Mouse (Mus musculus): ENCODE results near the gene Tgfbi.

Gene Tgfbi

DNA sequence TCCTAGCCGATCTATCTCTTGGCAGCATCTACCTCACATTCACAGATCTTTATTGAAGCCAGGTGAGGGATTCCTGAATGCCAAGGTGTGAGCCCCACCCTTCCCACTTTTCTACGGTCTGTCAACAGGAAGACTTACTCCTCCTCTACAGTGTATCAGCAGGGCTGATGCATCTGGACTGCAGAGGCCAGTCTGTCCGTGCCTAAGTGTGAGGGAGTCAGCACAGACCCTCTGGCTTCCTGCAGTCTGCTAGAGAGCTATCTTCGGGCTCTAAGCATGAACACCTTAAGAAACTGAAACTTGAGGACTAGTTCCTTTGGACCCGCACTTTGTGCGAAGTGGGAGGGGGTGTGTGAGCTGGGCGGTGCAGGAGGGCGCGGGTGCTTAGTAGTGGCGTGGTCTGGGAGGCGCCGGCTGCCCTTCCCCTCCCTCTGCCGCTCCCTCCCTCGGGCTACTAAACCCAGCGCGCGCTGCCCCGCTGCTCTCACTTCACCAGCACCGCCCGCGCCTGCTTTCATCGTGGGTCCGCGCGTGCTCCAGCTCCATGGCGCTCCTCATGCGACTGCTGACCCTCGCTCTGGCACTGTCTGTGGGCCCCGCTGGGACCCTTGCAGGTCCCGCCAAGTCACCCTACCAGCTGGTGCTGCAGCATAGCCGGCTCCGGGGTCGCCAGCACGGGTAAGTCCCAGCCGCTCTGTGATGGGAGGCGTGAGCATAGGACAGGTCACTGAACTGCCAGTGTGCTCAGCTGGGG, at the start of gene Tgfbi:
TSS of gene Tgfbi (plus strand) at position 421 of the 754 bp plus-strand sequence.
- DNase-seq (ENCODE audit: low spot score in 2 of 2), result peak in 1 of 2 experiments; percentile 28

DNA sequence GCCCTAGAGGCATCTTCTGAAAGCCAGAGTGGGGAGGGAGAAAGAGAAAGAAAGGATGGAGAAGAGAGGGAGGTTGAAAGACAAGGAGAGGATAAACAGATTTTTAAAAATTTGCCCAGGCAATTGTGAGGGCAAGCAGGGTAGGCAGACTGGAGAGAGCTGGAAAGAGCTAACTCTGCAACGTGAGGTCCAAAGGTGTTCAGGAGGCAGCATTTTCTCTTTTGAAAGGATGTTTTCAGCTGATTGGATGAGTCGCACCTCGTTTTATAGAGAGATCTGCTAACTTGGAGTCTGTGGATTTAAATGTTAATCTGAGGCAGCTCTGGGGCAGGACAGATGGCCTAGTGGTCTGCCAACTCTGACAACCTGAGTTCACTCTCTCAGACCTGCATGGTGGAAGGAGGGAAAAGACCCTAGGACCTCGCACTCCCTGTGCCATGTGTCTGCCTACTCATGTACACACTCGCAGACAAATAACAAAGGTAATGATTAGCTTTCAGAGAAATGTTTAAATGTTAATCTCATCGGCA, 49.4 kb upstream of the Tgfbi start:
- no peak for DNase-seq (ENCODE audit: low spot score in 2 of 2)

DNA sequence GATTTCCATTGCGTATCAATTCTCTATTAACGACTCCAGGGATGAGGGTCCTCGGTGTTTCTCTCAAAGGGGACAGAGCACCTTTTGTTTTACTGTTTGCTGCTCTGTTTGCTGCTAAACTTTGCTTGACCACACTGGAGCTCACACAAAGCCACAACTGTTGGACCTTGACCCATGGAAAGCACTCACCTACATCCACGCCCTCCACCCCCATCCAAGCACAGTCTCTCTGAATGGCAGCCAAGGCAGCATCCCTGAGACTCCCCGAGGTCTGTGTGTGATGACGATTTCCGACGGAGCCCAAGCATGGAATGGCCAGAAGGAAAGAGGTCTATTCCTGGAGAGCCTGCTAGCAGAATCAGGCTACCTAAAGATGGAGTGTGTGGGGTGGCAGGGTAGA, 48.2 kb upstream of the Tgfbi start:
- DNase-seq (ENCODE audit: low spot score in 2 of 2), result no peak

DNA sequence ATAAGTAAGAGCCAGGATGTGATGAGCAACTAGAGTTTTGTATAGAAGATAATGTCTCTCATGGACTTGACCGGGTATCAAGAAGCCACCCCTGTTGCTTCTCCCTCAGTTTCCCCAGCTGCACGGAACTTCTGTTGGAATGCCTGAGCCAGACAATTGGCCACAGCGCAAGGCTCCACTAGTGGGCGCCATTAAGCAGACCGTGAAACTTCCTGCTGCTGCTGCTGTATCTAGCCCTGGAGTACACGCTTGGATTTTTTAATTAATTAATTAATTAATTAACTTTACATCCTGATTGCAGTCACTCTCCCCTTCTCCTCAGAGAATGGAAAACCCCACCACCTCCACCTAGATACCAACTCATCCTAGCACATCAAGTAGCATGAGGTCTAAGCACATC, 46.2 kb upstream of the Tgfbi start:
- DNase-seq (ENCODE audit: low spot score in 2 of 2), result peak in 1 of 2 experiments; percentile 28

GRCm38 (mm10) chr13:56566336-56566735, 43.0 kb upstream of the Tgfbi start:
- DNase-seq (ENCODE audit: low spot score in 2 of 2), result no peak

DNA sequence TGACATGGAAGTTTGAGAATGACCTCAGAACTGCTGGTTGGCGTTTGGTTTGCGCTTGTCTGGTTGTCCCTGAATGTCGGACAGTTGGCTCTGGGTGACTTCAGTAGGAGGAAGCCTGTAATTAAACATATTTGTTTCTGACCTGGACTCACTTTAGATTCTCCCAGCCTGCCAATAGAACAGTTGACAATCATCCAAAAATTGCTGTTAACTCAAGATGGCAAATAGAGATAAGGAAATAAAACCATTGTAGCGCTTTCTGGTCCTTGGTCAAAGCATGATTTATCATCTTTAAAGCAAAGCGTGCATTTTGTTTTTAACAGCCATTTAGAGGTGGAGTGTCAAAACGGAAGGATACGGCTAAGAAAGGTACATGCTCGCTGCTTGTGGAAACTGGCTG, 37.7 kb upstream of the Tgfbi start:
- no peak for DNase-seq (ENCODE audit: low spot score in 2 of 2)

GRCm38 (mm10) chr13:56575074-56575473, 34.2 kb upstream of the Tgfbi start:
- DNase-seq (ENCODE audit: low spot score in 2 of 2), result no peak

GRCm38 (mm10) chr13:56575701-56576321, 33.5 kb upstream of the Tgfbi start:
- peak in 1 of 2 experiments; percentile 52 for DNase-seq (ENCODE audit: low spot score in 2 of 2)

DNA sequence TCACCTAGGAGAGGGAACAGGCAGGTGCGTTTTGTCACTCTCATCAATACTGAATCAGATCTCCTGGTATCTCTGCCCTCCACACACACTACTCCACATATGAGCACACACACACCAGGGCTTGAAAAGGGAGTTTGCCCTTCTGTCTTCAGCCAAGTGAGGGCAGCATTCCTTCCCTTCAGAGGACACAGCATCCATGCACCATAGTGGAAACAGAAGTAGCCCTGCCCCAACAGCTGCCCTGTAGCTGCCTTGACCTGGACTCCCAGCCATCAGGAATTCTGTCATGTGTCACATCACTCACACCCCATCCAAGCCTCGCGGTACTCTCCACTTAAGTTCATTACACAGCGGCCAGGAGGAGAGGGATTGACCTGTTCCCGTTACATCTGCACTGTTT, 31.2 kb upstream of the Tgfbi start:
- no peak for DNase-seq (ENCODE audit: low spot score in 2 of 2)

DNA sequence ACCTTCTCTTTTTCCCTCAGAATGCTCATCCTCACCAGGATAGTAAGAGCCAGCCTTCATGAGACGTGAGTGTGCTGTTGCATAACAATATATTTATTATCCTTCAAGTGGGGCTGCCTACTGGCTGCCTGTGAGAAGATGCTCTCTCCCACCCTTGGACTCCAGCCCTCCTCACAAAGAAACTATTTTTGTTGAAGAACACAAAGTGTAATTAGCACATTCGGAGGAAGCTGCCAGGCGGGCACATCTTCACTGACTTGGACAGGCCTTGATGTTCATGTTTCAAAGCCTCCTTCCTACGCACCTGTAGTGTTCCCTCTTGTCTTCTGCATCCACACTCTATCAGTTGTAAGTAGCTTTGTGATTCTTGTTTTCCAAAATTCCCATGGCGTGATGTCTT, 28.9 kb upstream of the Tgfbi start:
- no peak for DNase-seq (ENCODE audit: low spot score in 2 of 2)

DNA sequence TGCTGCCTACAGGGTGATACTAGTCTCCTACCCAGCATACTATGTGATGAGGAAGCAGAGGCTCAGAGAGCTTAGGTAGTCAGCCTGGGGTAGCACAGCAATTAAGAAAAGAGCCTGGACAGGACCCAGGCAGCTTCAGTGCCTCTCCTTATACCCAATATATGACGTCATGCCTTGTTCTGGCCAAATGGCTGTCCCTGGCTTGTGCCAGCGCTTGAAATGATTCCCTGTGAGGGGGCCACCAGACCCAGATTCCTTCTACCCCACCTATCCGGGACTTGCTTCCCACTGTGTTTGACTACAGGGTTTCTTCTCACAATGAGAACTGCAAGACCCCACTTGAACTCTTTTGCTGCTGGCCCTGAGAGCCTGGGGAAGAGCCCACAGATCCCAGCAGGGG, 27.8 kb upstream of the Tgfbi start:
- DNase-seq (ENCODE audit: low spot score in 2 of 2), result peak in 1 of 2 experiments; percentile 17

GRCm38 (mm10) chr13:56581961-56582434, 27.3 kb upstream of the Tgfbi start:
- DNase-seq (ENCODE audit: low spot score in 2 of 2), result peak; percentile 28 to 31

- no peak for DNase-seq (ENCODE audit: low spot score in 2 of 2)
Observed at GRCm38 (mm10) chr13:56582720-56583119, 26.6 kb upstream of the Tgfbi start.

GRCm38 (mm10) chr13:56586046-56586445, 23.3 kb upstream of the Tgfbi start:
- DNase-seq (ENCODE audit: low spot score in 2 of 2), result no peak

GRCm38 (mm10) chr13:56588454-56589117, 20.7 kb upstream of the Tgfbi start:
- no peak for DNase-seq (ENCODE audit: low spot score in 2 of 2)

- DNase-seq (ENCODE audit: low spot score in 2 of 2), result no peak
Observed at GRCm38 (mm10) chr13:56590202-56590601, 19.1 kb upstream of the Tgfbi start.

- DNase-seq (ENCODE audit: low spot score in 2 of 2), result no peak
Observed at GRCm38 (mm10) chr13:56591191-56591590, 18.1 kb upstream of the Tgfbi start.

DNA sequence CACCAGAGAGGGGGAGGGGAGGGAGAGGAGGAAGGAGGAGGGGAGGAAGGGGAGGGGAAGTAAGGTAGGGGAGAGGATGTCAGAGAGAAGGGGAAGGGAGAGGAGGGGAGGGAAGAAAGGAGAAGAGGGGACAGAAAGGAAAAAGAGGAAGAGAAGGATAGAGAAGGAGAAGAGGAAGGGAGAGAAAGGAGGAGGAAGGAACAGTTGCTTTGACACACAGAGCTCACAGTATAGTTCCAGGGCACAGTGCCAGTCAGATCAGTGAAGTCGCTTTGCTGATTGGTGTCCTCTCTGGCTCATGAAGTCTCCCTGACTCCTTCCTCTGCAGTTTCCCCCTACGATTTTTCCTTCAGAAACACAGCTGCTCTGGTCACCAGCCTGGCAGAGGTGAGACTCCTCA, 17.4 kb upstream of the Tgfbi start:
- DNase-seq (ENCODE audit: low spot score in 2 of 2), result no peak

GRCm38 (mm10) chr13:56593196-56593595, 16.1 kb upstream of the Tgfbi start:
- no peak for DNase-seq (ENCODE audit: low spot score in 2 of 2)

DNA sequence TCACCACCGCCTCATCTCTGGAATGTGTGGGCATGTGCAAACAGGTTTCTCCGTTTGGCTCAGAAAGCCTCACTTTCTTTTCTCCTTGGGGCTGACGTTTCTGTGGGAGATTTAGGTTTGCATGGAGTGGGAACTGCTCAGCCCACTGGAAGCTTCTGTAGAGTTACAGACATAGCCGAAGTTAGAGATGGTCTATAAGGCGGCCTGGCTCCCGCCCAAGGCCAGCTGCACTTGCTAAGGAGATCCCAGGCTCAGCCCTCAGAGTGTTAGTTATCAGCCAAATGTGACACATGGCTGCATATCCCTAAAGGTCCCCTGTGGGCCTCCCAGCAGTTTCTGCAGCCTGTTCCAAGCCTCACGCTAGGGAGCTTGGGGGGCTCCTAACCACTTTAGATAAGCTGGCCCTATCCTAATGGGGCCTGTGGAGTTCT, 15.3 kb upstream of the Tgfbi start:
- peak in 1 of 2 experiments; percentile 44 for DNase-seq (ENCODE audit: low spot score in 2 of 2)

- no peak for DNase-seq (ENCODE audit: low spot score in 2 of 2)
Observed at GRCm38 (mm10) chr13:56595246-56595645, 14.1 kb upstream of the Tgfbi start.

- no peak for DNase-seq (ENCODE audit: low spot score in 2 of 2)
Observed at GRCm38 (mm10) chr13:56597296-56597695, 12.0 kb upstream of the Tgfbi start.
